Mouse (Mus musculus) MEL-GATA-1-ER (cell line): ENCODE measurements around the gene Wfdc1.

ENCODE experiments used
- DNase-seq: peaks from one replicate; pipeline ENCODE4 v3.0.0-alpha.2; 2012; ENCODE audit warnings: low read depth; ENCODE audit errors: extremely low read depth

Gene Wfdc1

GRCm38 (mm10) chr8:119728351-119728895, 62.3 kb downstream of the Wfdc1 start:
- DNase-seq = no peak

GRCm38 (mm10) chr8:119732072-119732471, 65.9 kb downstream of the Wfdc1 start:
- no peak for DNase-seq

GRCm38 (mm10) chr8:119736348-119736917, 70.3 kb downstream of the Wfdc1 start:
- DNase-seq = peak; percentile 87

GRCm38 (mm10) chr8:119737093-119737900, 71.1 kb downstream of the Wfdc1 start:
- peak; percentile 73 for DNase-seq
